In genomic region chr17:28207092-28207491, GRCm38 (mm10) we compare ENCODE assay signal across 9 mouse cellular contexts. TPM values are rescaled to one million over a fixed set of nuclear protein-coding genes. Genes with fewer than 3 reads are reported as not detected.
DNase-seq lines count a peak whose midpoint lies in the region; ATAC-seq and TF ChIP-seq lines count a peak whose summit lies in the region.
"Had no signal": no experiment of that assay in that cellular context is flagged by ENCODE, and none has a peak within 500 bp of the region (broad histone marks: within the 10 kb centered on the region; RNA-seq: fewer than 3 reads in every experiment).

No protein-coding gene starts in this region.

- intact Hi-C loops in heart, postnatal 36 days (cut with DNase I) = loop anchor here (2.0 kb wide), 1 partner anchor 18 kb away; no protein-coding TSS in a partner anchor

- H3K9me3 ChIP-seq in heart, embryonic 11.5 days (replicated peaks; ENCODE audit: control insufficient read depth, low read length) = no peaks in the 10 kb centered on the region
- H3K9me3 ChIP-seq in liver, embryonic 13.5 days (replicated peaks) = no peaks in the 10 kb centered on the region

- TF ChIP-seq CTCF in spleen, adult 2 months (IDR thresholded peaks at IDR 0.05; ENCODE audit: extremely low read depth, insufficient read depth, insufficient read length, insufficient replicate concordance) = no peak

- no peak for ATAC-seq in heart, embryonic 11.5 days (replicated peaks; ENCODE audit: insufficient number of reproducible peaks, low FRiP score, low TSS enrichment)
- ATAC-seq in liver, embryonic 13.5 days (ENCODE audit: low read depth) = 0 out of 2 replicates have a peak, but pooled peaks have one; percentile 3

- no peak overlapping the region for H3K4me3 ChIP-seq in heart, embryonic 11.5 days (ENCODE audit: low read depth, low read length)
- H3K4me3 ChIP-seq in spleen, adult 2 months (ENCODE audit: extremely low read depth, insufficient read depth, insufficient read length) = peak overlapping the region; percentile 14; the same call in 1 of the 2 replicates
- peak overlapping the region; percentile 61; the same call in 1 of the 2 replicates for H3K4me3 ChIP-seq in liver, embryonic 13.5 days (replicated peaks)

- WGBS in heart, embryonic 11.5 days (ENCODE audit: insufficient replicate concordance) = 57% methylated on average over 8 of the region's 8 CpGs
- WGBS in spleen, adult 2 months = 29% methylated on average over 8 of the region's 8 CpGs
- WGBS in liver, embryonic 13.5 days (ENCODE audit: insufficient replicate concordance) = 41% methylated on average over 8 of the region's 8 CpGs

- no peaks in the 10 kb centered on the region for H3K27me3 ChIP-seq in heart, embryonic 11.5 days (ENCODE audit: control insufficient read depth, insufficient read depth, low read length)
- no peaks in the 10 kb centered on the region for H3K27me3 ChIP-seq in spleen, adult 2 months (ENCODE audit: control insufficient read depth, insufficient read depth, low read length)
- H3K27me3 ChIP-seq in liver, embryonic 13.5 days = no peaks in the 10 kb centered on the region

- peaks cover 15% of the 10 kb centered on the region; the same call in 1 of the 2 replicates for H3K4me1 ChIP-seq in heart, embryonic 11.5 days (ENCODE audit: control insufficient read depth, insufficient read depth, low read length)
- peaks cover 24% of the 10 kb centered on the region; the same call in 1 of the 2 replicates for H3K4me1 ChIP-seq in spleen, adult 2 months (ENCODE audit: control insufficient read depth, insufficient read depth, insufficient read length)
- peaks cover 54% of the 10 kb centered on the region for H3K4me1 ChIP-seq in liver, embryonic 13.5 days (replicated peaks)

- no peak overlapping the region for H3K4me2 ChIP-seq in heart, embryonic 11.5 days
- H3K4me2 ChIP-seq in liver, embryonic 13.5 days = peak overlapping the region; percentile 79

- TF ChIP-seq POLR2A in spleen, adult 2 months (IDR thresholded peaks at IDR 0.05; ENCODE audit: low read depth, low read length) = no peak

- H3K9ac ChIP-seq in heart, embryonic 11.5 days (ENCODE audit: low read depth, low read length) = peak overlapping the region; percentile 53; the same call in 1 of the 2 replicates
- peak overlapping the region; percentile 72 for H3K9ac ChIP-seq in liver, embryonic 13.5 days

- H3K27ac ChIP-seq in heart, embryonic 11.5 days (ENCODE audit: low read depth, low read length) = peak overlapping the region; percentile 46; the same call in 1 of the 2 replicates
- H3K27ac ChIP-seq in spleen, adult 2 months (ENCODE audit: insufficient read depth, low read length) = peak overlapping the region; percentile 97
- H3K27ac ChIP-seq in liver, embryonic 13.5 days = peak overlapping the region; percentile 72

- no peak for DNase-seq in heart, postnatal 36 days
- DNase-seq in spleen, adult 2 months (ENCODE audit: low read depth in 1 of 2, low spot score in 2 of 2) = no peak
- no peak for DNase-seq in spleen, postnatal 36 days (ENCODE audit: low spot score in 2 of 2)
- no peak for DNase-seq in liver, embryonic 13.5 days
- DNase-seq in adrenal gland, postnatal 10 days = no peak
- DNase-seq in adrenal gland, adult 8-10 months = no peak
- no peak for DNase-seq in cerebellum, adult 9-10 months
- DNase-seq: cerebellum, adult 11 months had no signal

- H3K36me3 ChIP-seq in heart, embryonic 11.5 days (ENCODE audit: control insufficient read depth, insufficient read depth, low read length) = peaks cover 7% of the 10 kb centered on the region; the same call in 1 of the 2 replicates
- H3K36me3 ChIP-seq in spleen, adult 2 months (ENCODE audit: control insufficient read depth, insufficient read depth, low read length) = no peaks in the 10 kb centered on the region
- peaks cover 7% of the 10 kb centered on the region; the same call in 1 of the 2 replicates for H3K36me3 ChIP-seq in liver, embryonic 13.5 days

RNA-seq across cellular contexts. Expression of gene Def6, which starts 0.5 kb away (rescaled TPM):
- polyA plus RNA-seq in heart, embryonic 11.5 days (2014; fragmentation: Nextera tagmentation; extraction: Ambion mirVana) = 2.6 and 2.8 TPM in 2 replicates
- 1 to 10 TPM; 3.1 to 3.2 TPM for total RNA-seq in heart, postnatal 36 days (2021)
- polyA plus RNA-seq in spleen, adult 2 months (2012; rRNA removed) = 69.7 and 79.0 TPM in 2 replicates
- polyA plus RNA-seq in liver, embryonic 13.5 days (2015; fragmentation: Nextera tagmentation; extraction: Ambion mirVana) = 14.6 and 14.8 TPM in 2 replicates
- 1 to 10 TPM; 4.7 to 6.7 TPM for total RNA-seq in adrenal gland, postnatal 10 days (2021)
- total RNA-seq in adrenal gland, adult 8-10 months (2022) = 1 to 10 TPM; 2.6 to 3.4 (median 3.2) TPM

RNA-seq across cellular contexts. Expression of gene Ppard, which starts 25.4 kb away (rescaled TPM):
- polyA plus RNA-seq in heart, embryonic 11.5 days (2014; fragmentation: Nextera tagmentation; extraction: Ambion mirVana) = 1.8 and 2.0 TPM in 2 replicates
- 10 to 100 TPM; 33.3 to 40.1 TPM for total RNA-seq in heart, postnatal 36 days (2021)
- 23.2 and 28.8 TPM in 2 replicates for polyA plus RNA-seq in spleen, adult 2 months (2012; rRNA removed)
- 1.3 and 1.4 TPM in 2 replicates for polyA plus RNA-seq in liver, embryonic 13.5 days (2015; fragmentation: Nextera tagmentation; extraction: Ambion mirVana)
- total RNA-seq in adrenal gland, postnatal 10 days (2021) = 10 to 100 TPM; 29.8 to 30.2 TPM
- 10 to 100 TPM; 38.8 to 50.6 (median 45.4) TPM for total RNA-seq in adrenal gland, adult 8-10 months (2022)

RNA-seq across cellular contexts. Expression of gene Zfp523, which starts 30.2 kb away (rescaled TPM):
- 19.5 and 21.0 TPM in 2 replicates for polyA plus RNA-seq in heart, embryonic 11.5 days (2014; fragmentation: Nextera tagmentation; extraction: Ambion mirVana)
- total RNA-seq in heart, postnatal 36 days (2021) = 10 to 100 TPM; 14.3 to 16.0 TPM
- 31.0 and 33.2 TPM in 2 replicates for polyA plus RNA-seq in spleen, adult 2 months (2012; rRNA removed)
- polyA plus RNA-seq in liver, embryonic 13.5 days (2015; fragmentation: Nextera tagmentation; extraction: Ambion mirVana) = 5.6 and 5.9 TPM in 2 replicates
- 10 to 100 TPM; 31.3 to 39.3 TPM for total RNA-seq in adrenal gland, postnatal 10 days (2021)
- total RNA-seq in adrenal gland, adult 8-10 months (2022) = 10 to 100 TPM; 39.2 to 62.8 (median 49.0) TPM

Comparison
In these comparisons a context has a peak if more than half of its experiments do, and no peak if none do; other contexts are left out.
1. H3K27ac ChIP-seq: peak in every context shown above with its lines; median percentile 97 in spleen, adult 2 months; 72 in liver, embryonic 13.5 days; 46 in heart, embryonic 11.5 days.